Mouse (Mus musculus) splenic B cell, adult 2 months (primary cell): ENCODE measurements around the gene Prdx6.

Experiments
- DNase-seq: peaks from one replicate; pipeline ENCODE4 v3.0.0-alpha.2; 2011; ENCODE audit warnings: low read depth, low spot score
- H3K27me3 ChIP-seq: 2 replicates; pipeline ENCODE4 v1.6.1; 2012; ENCODE audit warnings: mild to moderate bottlenecking, low read length, moderate library complexity, mixed read lengths; ENCODE audit not compliant: control insufficient read depth, poor library complexity, insufficient read depth, severe bottlenecking
- H3K36me3 ChIP-seq: 2 replicates; pipeline ENCODE4 v1.6.1; 2012; ENCODE audit warnings: mild to moderate bottlenecking, low read length, moderate library complexity, mixed read lengths; ENCODE audit not compliant: control insufficient read depth, poor library complexity, insufficient read depth, severe bottlenecking

Gene Prdx6

GRCm38 (mm10) chr1:161250604-161251416 is at the start of gene Prdx6:
Gene Prdx6 (minus strand): TSS chr1:161251219.
- Histone ChIP-seq H3K27me3 (no peaks in the 10 kb centered on the region), H3K36me3 (peaks cover 3% of the 10 kb centered on the region; the same call in 1 of the 2 replicates)
- DNase-seq = peak; percentile 86

DNA sequence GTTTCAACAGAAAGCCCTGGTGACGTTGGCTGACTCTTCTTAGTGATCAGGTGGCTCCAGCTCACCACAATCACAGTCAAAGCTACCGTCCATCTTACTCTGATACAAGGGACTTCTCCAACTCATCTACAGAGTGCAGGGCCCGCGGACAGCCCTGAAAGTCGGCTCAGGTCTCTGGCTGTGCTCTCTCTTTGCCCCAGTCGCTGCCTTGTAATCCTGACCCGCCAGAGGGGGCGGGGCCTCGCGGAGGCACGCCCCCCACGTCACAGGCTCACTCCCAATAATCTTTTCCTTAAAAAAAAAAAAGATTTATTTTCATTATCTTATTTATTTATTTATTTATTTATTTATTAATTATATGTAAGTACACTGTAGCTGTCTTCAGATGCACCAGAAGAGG is 37.2 kb upstream of the Prdx6 start:
- no peaks in the 10 kb centered on the region for H3K36me3 ChIP-seq
- H3K27me3 ChIP-seq = no peaks in the 10 kb centered on the region; the same call in 1 of the 2 replicates
- no peak for DNase-seq

- H3K27me3 ChIP-seq = no peaks in the 10 kb centered on the region; the same call in 1 of the 2 replicates
- H3K36me3 ChIP-seq = no peaks in the 10 kb centered on the region
- DNase-seq = peak; percentile 75
Measured at GRCm38 (mm10) chr1:161286726-161287310, 35.8 kb upstream of the Prdx6 start.

DNA sequence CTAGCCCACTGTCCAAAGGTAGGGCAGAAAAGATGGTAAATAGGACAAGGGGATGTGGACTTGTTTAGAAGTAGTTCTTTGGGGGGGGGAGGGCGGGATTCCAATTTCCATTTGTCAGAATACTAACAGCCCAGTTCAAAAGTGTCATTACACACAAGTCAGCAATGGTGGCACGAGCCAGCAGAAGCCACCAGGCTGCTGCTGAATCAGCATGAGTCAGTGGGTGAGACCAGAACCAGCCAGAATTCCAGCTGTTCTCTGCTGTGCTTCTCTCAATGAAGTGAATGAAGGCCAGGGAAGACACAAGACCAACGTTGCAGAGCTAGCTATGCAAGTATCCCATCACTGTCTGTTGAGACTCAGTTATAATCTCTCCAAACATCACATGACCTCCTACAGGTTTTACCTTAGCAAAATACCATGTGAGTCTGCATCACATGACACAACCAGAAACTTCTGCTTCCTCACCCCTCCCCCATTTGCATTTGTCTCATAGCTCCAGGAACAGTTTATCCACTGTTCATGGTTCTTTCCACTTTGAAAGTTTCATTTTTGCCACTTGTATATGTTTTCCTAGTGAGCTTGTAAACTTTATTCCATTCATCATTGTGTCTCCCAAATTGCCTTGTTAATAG is 30.2 kb upstream of the Prdx6 start:
- H3K36me3 ChIP-seq = no peaks in the 10 kb centered on the region

DNA sequence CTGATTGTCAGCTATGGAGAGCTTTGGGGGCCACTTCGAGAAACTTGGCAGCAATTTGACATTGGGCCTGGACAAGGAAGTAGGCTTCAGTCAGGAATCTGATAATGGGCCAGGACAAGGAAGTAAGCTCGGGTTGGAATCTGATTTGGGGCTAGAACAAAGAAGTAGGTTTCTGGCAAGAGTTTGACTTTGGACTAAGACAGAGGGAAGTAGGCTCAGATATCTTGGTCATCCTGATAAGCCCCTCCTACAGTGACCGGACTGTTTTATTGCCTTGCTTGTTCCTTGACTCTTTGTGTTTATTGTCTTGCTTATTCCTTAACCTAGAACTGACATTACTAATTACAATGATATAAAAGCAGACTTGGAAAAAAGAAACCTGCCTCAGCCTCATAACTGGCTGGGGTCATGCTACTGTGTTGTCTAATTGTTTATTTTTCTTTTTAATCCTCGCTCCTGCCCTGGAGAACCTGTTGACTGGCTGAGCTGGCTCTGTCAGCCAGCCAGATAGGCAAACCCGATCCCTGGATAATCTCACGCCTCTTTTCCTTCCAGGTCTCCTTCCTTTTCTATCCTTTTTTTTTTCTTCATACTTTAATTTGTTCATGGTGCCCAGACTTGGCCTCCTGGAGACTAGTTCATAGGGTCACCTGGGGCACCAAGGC is 28.4 kb upstream of the Prdx6 start:
- H3K27me3 ChIP-seq = no peaks in the 10 kb centered on the region
- no peaks in the 10 kb centered on the region for H3K36me3 ChIP-seq
- DNase-seq = no peak

More for the DNA sequence above, 30.2 kb upstream of the Prdx6 start:
- no peaks in the 10 kb centered on the region for H3K27me3 ChIP-seq
- DNase-seq = peak; percentile 8

- H3K36me3 ChIP-seq = no peaks in the 10 kb centered on the region
- H3K27me3 ChIP-seq = no peaks in the 10 kb centered on the region
- DNase-seq = no peak
Measured at GRCm38 (mm10) chr1:161273486-161273885, 22.5 kb upstream of the Prdx6 start.

GRCm38 (mm10) chr1:161271461-161271810 is 20.4 kb upstream of the Prdx6 start:
- H3K36me3 ChIP-seq = no peaks in the 10 kb centered on the region
- no peaks in the 10 kb centered on the region for H3K27me3 ChIP-seq
- DNase-seq = no peak

DNA sequence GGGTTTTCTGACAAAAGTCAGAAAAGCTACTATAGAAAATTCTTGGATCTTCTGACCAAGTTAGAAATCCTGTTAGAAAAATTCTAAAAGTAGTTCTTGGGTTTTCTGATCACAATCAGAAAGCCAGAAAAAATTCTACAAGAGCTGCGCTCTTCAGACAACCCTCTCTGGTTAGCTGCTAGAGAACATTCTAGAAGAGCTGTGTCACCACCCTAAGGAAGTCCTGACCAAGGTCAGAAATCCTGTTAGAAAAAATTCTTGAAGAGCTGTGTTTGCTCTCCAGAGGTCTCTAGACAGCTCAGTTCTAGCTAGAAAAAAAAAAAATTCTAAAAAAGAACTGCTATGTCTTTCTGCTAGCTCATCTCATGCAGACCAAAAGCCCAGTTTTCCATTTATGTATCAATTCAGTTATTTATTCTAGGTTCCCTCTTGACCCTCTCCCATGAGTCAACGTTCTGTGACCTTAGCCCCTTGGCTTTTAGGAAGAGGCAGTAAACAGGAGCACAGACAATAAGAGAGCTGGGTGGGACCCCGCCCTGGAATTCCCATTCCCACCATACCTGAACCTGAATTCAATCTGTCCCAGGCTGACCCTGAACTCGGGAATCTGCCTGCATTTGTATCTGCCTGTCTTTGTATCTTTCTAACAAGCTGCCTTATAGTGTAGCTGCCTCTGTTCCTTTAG is 19.9 kb upstream of the Prdx6 start:
- Histone ChIP-seq H3K27me3 (no peaks in the 10 kb centered on the region), H3K36me3 (no peaks in the 10 kb centered on the region)
- DNase-seq = no peak

DNA sequence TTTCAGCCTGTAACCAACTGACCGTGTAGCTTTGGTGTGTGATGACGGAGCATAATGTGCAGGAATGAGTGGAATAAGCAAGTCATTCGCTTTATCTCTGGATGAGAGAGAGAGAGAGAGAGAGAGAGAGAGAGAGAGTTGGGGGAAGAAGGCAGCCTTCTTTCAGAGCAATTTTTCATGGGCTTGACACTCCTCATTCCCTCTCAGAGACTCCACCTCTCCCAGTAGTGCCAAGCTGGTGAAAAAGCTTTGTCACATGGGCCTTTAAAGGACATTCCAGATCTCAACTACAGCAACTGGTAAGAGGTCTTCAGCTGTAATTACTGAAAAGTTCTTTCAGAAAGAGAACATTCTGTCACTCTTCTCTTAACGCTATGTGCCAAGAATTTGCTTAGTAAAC is 18.3 kb upstream of the Prdx6 start:
- DNase-seq = no peak
- Histone ChIP-seq H3K27me3 (no peaks in the 10 kb centered on the region), H3K36me3 (no peaks in the 10 kb centered on the region)

- Histone ChIP-seq H3K27me3 (no peaks in the 10 kb centered on the region), H3K36me3 (no peaks in the 10 kb centered on the region)
- no peak for DNase-seq
Measured at GRCm38 (mm10) chr1:161268884-161269283, 17.9 kb upstream of the Prdx6 start.

- no peak for DNase-seq
- H3K27me3 ChIP-seq = no peaks in the 10 kb centered on the region
- no peaks in the 10 kb centered on the region for H3K36me3 ChIP-seq
Measured at GRCm38 (mm10) chr1:161268116-161268515, 17.1 kb upstream of the Prdx6 start.

DNA sequence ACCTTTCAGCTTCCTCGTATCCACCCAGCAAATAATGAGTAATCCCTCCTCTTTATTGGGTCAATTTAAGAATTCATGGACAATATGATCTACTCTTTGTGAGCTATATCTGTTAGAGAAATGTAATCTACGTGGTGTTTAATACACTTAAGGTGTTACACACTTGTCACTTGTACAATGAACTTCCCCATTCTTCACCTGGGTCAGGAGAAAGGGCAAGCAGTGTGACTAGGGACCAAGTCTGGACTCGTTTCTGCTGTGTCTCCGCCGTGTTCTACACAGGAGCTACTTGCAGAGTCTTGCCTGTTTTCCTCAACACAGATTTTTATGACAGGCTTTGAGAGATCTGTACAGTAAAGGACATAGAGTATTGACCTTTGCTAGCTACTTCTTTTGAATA is 13.9 kb upstream of the Prdx6 start:
- no peak for DNase-seq
- no peaks in the 10 kb centered on the region for H3K36me3 ChIP-seq
- no peaks in the 10 kb centered on the region for H3K27me3 ChIP-seq

- DNase-seq = no peak
- Histone ChIP-seq H3K36me3 (no peaks in the 10 kb centered on the region), H3K27me3 (no peaks in the 10 kb centered on the region)
Measured at GRCm38 (mm10) chr1:161263584-161263983, 12.6 kb upstream of the Prdx6 start.

DNA sequence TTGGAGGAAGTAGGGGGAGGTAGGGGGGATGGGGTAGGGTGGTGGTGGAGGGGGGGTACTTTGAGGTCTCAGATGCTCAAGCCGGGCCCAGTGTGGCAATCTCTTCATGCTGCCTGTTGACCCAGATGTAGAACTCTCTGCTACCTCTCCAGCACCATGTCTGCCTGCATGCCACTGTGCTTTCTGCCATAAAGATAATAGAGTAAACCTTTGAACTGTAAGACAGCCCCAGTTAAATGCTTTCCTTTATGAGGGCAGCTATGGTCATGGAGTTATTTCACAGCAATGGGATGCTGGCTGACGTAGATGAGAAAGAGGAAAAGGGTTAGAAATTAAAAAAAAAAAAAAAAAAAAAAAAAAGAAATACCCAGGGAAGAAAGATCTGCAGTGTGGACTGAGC is 11.5 kb upstream of the Prdx6 start:
- Histone ChIP-seq H3K36me3 (no peaks in the 10 kb centered on the region), H3K27me3 (no peaks in the 10 kb centered on the region)
- DNase-seq = no peak
